Mouse (Mus musculus) lung, postnatal 14 days (tissue): ENCODE results near the gene Fkbp5.
"Not testable (repeated sequence)": the region's sequence is repeated elsewhere in the genome, so short reads cannot be mapped to it uniquely, and the experiment has no call there.

Experiments
- DNase-seq: peaks from one replicate; pipeline ENCODE4 v3.0.0; 2021

The Fkbp5 gene

DNA sequence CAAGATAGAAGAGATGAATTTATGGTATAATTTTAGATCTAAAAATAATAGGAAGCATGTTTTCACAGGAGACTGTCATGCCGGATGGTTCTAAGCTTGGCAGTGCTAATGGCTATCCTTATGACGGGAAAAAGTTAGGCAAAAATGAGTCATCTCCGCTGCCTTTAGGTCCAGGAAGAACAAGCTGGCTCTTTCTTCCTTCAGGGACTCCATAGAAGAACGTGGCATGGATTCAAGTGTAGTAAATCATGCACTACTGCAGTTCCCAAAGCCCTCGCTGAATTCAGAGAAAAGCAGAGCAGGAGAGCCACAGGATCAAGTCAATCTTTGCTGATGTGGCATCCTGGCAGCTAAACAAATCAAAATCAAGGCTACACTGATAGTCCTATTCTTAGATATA is 102.1 kb downstream of the Fkbp5 start:
- no peak for DNase-seq

DNA sequence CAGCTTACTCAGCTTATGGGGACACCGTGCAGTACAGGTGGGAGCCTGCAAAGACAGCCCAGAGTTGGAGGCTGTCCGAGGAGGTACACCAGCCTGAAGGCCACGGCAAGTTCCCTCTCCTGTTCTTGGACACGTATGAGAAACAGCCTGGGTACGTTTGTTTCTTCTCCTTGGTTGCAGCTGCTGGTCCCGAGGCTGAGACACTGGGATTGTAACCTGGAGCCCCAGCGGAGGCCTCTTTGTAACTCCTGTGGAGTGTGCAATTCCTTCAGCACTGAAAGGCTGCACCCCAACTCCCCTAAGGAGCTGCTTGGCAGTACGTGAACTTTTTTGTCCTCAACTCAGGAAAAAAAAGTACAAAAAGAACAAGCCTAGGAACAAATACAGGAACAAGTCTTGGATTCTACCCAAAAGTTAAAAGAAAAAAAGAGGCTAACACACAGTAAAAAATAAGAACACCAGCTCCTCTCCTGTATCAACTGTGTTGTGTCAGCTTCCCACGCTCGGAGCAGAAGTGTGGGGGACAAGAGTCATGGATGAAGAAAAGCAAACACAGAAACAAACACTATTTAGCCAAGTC is 105.9 kb downstream of the Fkbp5 start:
- no peak for DNase-seq

DNA sequence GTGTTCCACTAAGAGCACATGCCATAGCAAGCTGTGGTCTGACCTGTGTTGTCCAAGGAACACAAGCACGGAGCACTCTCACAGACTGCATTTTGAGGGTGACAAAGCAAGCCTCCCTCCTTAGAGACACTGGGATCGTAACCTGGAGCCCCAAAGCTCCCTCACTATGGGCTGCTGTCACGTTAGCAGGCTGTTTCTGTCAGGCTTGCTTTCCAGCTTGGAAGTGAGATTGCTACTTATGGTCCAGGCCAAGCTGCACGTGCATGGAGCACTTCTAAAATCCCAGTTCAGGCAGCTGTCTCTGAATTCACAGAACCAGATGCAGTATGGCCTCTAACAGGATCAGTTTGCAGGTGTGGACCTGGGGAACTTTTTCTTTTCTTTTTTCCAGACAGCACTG is 106.6 kb downstream of the Fkbp5 start:
- no peak for DNase-seq

DNA sequence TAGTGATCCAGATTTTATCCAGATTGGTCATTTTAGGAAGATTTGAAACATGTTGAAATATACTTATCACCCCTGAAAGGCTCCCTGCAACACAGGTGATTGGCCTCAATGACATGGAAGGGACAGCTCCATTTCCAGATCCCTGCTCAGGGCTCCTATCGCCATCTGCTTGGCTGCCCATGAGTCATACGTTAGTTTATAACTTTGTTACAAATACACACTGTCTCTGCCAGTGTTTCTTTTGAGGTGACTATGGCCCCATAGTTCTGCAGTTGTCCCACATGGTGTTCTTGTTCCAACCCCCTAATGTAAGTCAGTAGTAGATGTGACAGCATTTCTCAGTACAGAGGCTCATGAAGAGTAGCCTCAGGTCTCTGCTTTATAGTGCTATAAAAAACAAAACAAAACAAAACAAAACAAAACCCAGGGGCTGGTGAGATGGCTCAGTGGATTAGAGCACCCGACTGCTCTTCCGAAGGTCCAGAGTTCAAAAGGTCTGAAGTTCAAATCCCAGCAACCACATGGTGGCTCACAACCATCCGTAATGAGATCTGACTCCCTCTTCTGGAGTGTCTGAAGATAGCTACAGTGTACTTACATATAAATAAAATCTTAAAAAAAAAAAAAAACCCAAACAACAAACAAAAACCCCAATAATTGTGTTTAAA is 108.9 kb downstream of the Fkbp5 start:
- DNase-seq: no peak

DNA sequence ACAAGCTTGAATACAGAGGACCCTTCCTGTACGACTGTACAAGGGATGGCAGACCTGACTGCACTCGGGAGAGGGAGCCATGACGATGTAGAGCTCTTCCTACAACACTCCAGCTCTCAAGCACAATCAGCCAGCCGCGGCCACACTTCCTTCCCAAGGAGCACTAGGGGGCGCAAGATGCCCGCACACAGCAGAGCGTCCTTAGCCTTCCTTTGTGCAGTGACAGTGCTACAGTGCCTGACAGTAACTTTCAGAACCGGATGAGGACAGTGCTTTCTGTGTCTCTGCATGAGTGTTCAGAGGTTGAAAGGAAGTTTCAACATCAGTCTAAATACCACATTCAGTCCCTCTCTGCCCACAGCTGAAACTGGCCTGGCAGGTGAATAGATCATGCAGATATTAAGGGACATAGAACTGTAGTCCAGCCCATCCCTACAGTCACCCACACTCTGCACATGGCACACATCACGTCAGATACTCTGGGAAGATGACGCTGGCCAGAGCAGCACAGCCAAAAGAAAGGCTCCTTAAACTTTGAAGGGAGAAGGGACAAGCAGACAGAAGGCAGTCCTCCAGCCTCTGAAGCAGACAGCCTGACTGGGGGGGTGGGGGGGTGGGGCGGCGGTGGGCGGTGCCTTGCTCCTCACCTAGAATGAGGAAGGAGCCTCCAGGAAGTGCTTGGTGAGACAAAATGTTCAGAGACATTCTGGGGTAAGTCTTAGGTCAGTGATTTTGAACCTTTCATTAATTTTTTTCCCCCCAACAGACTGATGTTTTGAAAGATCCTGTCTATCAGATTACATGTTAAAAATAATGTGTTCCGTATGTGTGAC is 109.7 kb downstream of the Fkbp5 start:
- peak; percentile 89 for DNase-seq

DNA sequence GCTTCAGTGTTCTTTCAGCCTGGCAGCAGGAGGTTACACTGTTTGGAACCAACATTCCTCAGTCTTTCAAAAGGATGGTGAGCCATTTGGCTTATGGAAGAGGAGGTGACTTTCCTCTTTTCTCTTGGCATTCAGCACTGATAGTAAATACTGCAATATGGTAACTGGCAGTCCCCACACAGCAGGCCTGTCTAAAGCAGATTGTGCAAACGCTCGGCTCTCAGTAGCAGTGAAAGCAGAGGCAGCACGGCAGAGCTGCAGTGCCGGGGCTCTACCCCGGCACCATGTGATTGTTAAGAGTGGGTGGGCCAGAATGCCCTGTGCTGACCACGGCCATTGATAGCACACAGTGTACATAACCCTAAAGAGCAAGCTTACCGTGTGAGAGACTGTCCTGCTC is 110.9 kb downstream of the Fkbp5 start:
- no peak for DNase-seq

DNA sequence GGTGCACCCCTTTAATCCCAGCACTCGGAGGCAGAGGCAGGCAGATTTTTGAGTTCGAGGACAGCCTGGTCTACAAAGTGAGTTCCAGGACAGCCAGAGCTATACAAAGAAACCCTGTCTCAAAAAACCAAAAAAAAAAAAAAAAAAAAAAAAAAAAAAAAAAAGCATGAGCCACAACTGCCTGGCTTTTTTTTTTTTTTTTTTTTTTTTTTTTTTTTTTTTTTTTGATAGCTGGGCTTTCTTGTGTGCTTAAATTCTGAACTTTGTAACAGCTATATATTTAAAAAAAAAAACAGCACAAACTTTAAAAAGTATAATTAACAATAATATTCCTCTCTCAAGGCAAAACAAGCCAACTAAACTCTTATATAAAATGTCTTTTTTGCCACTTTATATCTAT is 112.6 kb downstream of the Fkbp5 start:
- not testable (repeated sequence) for DNase-seq

DNA sequence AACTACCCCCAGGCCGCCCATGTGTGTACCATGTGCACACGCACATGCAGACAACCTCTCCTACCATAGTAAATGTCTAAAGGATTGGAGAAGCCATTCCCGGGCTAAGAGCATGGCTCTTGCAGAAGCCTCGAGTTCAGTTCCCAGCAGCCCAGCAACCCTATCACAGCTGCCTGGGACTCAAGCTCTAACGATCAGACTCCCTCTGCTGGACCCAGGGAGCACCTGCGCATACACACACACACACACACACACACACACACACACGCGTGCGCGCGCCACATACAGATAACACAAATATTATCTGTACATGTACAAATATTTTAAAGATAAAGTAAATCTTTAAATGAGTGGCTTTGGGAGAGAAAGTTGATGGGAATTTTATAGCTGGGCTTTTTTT is 113.0 kb downstream of the Fkbp5 start:
- DNase-seq: no peak

DNA sequence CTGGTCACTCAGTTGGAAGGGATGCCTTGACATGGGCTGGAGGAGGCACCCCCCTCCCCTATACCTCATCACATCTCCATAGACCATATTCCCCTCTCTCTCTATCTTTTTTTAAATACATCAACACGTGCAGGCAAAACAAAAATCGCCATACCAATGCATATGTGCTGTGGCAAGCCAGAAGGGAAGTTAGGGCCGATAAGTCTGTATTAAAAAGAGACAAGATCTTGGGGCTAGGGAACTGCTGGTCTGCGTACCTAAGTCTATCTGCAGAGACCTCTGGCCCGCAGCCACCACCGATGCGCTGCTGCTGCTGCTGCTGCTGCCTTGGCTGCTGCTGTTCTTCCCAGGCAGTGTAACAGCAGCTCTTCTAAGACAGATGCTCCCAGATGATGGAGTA is 122.3 kb downstream of the Fkbp5 start:
- DNase-seq: no peak

DNA sequence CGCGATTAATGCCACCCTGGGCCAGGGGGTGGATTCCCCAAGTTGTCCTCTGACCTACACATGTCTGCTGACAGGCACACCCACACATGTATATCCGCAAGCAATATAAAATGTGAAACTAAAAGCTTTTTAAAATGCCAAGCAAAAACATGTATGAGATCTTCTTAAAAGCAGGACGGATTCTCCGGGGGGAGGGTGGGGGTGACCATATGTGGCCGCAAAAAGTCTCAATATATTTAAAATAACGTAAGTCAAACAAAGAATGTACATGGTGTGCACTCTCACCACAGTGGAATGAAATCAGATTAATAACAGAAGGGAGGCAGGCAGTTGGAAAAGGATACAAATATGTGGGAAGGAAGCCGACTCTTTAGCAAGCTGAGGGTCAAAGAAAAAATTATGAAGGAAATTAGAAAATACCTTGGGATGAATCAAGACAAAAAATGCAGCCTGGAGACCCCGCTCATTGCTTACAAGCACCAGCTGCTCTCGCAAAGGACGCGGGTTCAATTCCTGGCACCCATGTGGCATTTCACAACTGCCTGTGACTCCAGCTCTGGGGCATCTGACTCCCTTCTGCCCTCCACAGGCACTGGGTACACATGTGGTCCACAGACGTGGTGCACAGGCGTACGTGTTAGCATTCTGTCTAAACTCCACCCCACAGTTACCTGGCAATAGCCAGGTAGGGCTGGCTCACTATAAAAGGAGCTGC is 123.1 kb downstream of the Fkbp5 start:
- DNase-seq: no peak

DNA sequence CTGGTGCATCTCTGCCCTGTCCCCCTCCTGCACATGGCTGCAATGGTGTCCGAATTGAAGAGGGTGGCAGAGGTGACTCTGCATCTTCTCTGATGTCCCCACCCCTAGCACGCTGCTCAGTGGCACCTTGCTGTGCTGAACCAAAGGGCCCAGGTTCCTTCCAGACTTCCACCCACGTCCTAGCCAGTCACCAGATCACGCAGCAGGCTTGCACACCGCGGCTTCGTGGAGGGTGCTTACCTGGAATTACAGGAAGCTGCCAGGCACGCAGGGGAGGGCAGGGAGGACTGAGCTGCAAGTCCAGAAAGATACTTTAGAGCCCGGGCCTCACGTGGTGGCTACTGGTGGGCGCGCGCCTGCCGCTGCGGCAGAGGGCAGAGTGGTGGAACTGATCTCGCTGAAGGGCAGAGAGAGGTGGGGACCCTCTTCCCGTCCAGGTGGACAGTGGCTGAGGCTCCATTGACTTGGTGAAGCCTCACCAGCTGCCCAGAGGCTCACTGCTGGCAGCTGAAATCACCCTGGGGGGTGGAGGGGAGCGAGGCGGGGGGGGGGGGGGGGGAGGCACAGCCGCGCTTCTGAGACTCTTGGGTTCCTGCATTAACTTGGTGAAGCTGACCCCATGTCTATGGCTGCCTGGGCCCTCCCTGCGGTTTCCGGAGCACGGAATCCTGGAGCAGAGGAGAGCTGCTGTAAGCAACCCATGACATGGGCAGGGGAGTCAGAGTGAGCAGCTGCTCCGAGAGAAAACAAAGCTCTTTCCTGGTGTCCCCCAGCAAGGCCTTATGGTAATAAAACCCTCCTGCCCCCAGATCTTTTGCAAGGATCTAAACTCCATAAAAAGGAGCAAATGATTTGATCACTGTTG is 125.5 kb downstream of the Fkbp5 start:
- DNase-seq: no peak

DNA sequence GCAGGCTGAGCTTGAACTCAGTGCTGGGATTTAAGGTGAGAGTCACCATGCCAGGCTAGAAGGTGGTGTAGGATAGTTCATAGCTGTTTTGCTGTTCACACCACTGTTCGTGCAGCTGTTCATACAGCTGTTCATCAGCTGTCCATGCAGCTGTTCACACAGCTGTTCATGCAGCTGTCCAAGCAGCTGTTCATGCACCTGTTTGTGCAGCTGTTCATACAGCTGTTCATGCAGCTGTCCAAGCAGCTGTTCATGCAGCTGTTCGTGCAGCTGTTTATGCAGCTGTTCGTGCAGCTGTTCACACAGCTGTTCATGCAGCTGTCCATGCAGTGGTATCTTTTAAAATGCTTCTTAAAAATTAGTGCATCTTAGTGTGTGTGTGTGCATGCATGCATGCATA is 128.8 kb downstream of the Fkbp5 start:
- no peak for DNase-seq

DNA sequence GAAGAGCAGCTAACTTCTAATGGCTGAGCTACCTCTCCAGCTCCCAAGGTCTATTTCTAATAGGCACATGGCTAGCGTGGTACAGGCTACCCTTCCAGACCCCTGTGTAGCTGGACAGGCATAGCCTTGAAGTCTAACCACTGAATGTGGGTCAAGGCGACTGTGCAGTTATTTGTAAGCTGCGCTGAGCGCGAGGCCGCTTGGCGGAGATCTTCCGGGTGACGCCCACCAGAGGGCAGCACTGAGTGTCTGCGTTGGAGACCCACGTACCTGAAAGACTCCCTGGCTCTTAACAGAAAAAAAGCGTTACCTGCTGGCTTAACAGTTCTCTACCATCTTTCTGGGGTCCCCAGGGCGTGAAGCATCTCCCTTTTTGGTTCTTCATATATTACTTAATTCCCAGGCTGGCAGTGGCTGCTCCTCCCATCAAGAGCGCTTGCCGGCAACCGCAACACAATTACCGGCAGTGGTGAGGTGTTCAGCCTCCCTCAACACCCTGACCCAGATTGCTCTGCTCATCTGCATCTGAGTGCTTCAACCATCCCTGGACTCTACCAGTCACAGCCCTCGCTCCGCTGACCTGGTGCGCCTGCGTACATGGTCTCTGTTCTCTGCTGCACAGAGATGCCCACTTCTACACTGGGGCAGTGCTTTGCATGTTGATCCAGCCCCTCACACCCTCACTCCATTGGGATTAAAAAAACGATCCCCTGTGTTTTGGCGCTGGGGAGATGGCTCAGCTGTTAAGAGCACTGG is 131.0 kb downstream of the Fkbp5 start:
- peak; percentile 88 for DNase-seq

DNA sequence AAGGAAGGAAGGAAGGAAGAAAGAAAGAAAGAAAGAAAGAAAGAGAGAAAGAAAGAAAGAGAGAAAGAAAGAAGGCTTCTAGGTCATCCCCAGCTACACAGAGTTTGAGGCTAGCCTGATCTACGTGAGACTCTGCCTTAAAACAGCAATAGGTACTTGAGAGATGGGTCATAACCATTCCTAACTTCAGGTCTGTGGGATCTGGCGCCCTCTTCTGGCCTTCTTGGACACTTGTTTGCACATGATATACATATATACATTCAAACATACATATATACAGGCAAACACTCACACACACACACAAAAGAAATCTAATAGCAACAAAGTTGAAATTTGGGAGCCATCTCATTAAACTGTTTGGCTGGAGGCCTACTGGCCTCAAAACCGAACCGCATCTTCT is 133.0 kb downstream of the Fkbp5 start:
- peak; percentile 54 for DNase-seq

DNA sequence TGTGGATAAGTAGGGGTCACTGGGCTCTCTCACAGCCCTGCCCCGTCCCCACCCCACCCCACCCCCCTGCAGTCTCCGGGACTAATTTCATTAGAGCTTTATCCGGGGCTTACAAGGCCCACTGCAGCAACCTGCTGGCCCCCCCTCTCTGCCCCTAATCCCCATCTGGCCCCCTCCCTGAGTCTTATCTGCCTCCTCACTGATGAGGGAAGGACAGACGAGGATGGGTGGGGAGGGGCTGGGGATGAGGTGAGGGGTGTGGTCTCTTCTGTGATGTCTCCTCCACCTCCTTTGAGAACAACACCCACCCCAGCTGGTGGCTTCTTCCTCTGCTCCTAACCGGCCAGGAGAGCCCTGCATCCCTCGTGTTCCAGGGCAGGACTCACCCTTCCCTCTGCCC is 137.1 kb downstream of the Fkbp5 start:
- DNase-seq: no peak

DNA sequence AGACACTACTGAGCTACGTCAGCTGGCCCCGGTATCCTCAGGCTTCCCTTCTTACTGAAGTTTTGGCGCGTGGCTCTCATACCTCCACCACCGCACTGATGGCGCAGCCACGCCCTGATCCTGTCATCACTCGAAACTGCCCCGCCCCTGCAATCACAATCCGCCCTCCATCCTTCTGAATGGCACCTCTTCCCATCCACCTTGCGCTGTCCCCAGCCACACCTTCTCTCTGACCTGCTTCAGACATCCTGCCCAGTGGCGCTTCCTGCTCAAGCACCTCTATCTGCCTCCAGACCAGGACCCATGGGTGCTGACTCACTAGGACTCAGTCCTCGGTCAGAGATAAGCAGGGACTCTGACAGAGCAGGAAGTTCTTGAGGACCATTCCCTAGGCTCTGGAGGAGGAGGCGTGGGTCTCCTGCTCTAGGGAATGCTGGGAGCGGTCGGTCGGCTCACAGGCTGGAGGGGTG is 141.7 kb downstream of the Fkbp5 start:
- DNase-seq: no peak

DNA sequence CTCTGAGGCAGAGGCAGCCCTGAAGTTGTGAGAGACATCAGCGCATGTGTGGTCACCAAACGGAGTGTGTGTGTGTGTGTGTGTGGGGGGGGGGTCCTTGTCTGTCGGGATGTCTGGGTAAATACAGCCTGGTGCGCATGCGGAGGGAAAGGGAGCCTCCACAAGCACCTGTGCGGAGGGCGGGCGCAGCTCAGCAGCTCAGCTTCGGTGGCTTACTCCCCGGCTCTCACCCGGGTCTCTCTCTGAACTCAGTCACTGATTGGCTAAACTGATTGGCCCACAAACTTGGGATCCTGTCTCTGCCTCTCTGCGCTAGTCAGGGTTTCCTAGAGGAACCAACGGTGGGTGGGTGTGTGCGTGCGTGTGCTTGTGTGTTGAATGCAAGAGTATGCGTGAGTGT is 142.8 kb downstream of the Fkbp5 start:
- no peak for DNase-seq

DNA sequence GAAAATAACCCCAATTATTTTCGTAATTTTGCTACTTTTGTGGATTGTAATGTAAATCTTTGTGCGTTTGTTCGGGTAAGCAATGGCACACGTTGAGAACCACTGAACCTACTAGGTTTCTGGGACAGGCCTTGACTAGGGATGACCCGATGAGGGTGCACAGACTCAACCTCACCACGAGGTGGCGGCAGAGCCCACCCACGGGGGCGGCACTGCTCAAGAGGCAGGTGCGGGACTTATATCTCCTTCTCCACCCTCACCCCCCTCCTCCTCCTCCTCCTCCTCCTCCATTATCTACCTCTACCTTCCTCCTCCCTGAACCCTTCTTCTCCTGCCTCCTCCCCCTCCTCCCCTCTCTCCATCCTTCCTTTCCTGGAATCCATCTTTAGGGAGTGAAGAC is 143.5 kb downstream of the Fkbp5 start:
- DNase-seq: peak; percentile 57

DNA sequence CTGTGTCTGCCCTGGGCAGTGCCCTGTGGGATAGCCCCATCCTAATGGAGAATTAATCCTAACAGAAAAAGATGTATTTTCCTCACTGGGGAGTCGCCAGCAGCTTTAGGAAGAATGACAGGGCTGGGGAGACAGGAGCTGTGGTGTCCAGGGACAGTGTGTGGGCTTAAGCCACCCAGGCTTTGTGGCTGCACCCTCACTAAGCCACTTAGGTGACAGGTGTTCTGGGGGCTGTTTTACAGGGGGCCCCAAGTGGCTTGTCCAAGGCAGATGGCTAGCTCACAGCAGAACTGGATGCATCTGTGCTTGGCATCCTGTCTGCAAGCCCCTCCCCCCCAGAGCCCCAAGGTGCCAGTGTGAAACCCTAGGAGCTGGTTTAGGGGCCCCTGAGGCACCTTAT is 145.4 kb downstream of the Fkbp5 start:
- DNase-seq: no peak

DNA sequence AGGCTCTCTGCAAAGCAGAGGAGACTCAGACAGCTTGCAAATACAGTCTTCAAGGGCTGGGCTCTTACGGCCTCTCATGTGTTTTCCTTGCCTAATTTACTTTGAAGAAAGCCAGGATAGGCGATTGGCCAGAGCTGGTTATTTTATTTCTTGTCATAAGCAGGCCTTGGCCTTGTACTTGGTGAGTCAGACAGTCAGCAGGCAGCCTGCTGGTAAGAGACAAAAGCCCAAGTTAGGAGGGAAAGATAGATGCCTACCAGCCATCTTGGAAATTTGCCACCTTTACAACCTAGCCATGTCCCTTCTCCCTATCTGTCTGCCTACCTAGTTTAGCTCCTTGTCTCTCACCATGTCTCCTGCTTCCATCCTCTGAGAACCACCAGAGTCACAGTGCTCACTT is 146.0 kb downstream of the Fkbp5 start:
- DNase-seq: no peak

DNA sequence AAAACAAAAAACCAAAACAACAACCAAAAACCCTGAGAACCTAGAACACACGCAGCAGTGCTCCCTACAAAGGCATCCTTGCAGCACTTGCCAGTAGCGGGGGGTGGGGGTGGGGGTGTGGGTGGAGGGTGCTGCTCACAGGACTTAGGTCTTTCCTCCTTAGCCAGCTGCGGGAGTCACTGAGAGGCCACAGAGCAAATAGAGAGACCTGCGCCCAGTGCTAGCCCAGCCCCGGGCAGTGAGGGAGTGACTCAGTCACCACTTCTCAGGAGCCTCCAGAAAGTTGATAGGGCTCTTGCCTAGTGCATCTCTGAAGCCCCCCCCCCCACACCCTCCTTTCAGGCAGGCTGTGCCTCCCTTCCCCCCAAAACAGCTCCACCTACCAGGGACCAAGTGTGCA is 148.3 kb downstream of the Fkbp5 start:
- DNase-seq: no peak

DNA sequence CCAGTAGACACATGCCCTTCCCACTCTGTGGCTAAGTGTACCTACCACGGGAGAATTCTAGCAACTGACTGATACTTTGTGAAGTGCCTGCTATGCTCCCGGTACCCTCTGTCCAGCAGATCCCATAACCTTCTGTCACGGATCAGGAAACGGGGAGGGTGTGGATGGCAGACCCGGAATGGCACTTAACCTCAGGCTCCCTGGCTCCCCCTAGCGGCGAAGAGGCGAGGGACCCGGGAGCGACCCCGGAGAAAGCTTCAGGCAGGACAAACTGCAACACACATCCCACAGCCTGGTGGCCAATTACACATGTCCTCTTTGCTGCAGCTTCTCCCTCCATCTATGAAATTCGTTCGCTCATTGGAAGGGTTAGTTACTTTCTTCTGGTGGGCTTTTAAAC is 148.9 kb downstream of the Fkbp5 start:
- DNase-seq: peak; percentile 94
